Mouse (Mus musculus) CD4-positive helper T cell, adult 2 months (primary cell): ENCODE results near the gene Calr4.

Experiments
- DNase-seq: peaks from one replicate; pipeline ENCODE4 v3.0.0-alpha.2; 2012; ENCODE audit warnings: low read depth, missing footprints, low spot score

Gene Calr4

GRCm38 (mm10) chr4:109234806-109235350, 593 bp downstream of the Calr4 start:
- no peak for DNase-seq

- no peak for DNase-seq
Observed at GRCm38 (mm10) chr4:109236186-109236879, 2.0 kb downstream of the Calr4 start.

GRCm38 (mm10) chr4:109238428-109239268, 4.4 kb downstream of the Calr4 start:
- no peak for DNase-seq

- no peak for DNase-seq
Observed at GRCm38 (mm10) chr4:109241221-109241620, 6.9 kb downstream of the Calr4 start.

- DNase-seq = no peak
Observed at GRCm38 (mm10) chr4:109241934-109242333, 7.6 kb downstream of the Calr4 start.

- DNase-seq = no peak
Observed at GRCm38 (mm10) chr4:109244506-109244905, 10.2 kb downstream of the Calr4 start.

- DNase-seq = no peak
Observed at GRCm38 (mm10) chr4:109245016-109245620, 10.8 kb downstream of the Calr4 start.

GRCm38 (mm10) chr4:109251605-109252004, 17.3 kb downstream of the Calr4 start:
- DNase-seq = peak; percentile 51

- DNase-seq = no peak
Observed at GRCm38 (mm10) chr4:109252199-109252598, 17.9 kb downstream of the Calr4 start.

- DNase-seq = no peak
Observed at GRCm38 (mm10) chr4:109253664-109254151, 19.4 kb downstream of the Calr4 start.

GRCm38 (mm10) chr4:109254511-109254910, 20.2 kb downstream of the Calr4 start:
- no peak for DNase-seq

GRCm38 (mm10) chr4:109255321-109255720, 21.0 kb downstream of the Calr4 start:
- DNase-seq = no peak

GRCm38 (mm10) chr4:109255727-109256417, 21.6 kb downstream of the Calr4 start:
- no peak for DNase-seq

- no peak for DNase-seq
Observed at GRCm38 (mm10) chr4:109256791-109257190, 22.5 kb downstream of the Calr4 start.

GRCm38 (mm10) chr4:109257639-109258038, 23.4 kb downstream of the Calr4 start:
- DNase-seq = no peak

- no peak for DNase-seq
Observed at GRCm38 (mm10) chr4:109262068-109262467, 27.8 kb downstream of the Calr4 start.

- DNase-seq = no peak
Observed at GRCm38 (mm10) chr4:109266056-109266455, 31.8 kb downstream of the Calr4 start.

- no peak for DNase-seq
Observed at GRCm38 (mm10) chr4:109266744-109267143, 32.5 kb downstream of the Calr4 start.

- DNase-seq = no peak
Observed at GRCm38 (mm10) chr4:109267452-109267851, 33.2 kb downstream of the Calr4 start.

- DNase-seq = no peak
Observed at GRCm38 (mm10) chr4:109268903-109269302, 34.6 kb downstream of the Calr4 start.

- DNase-seq = no peak
Observed at GRCm38 (mm10) chr4:109271803-109272202, 37.5 kb downstream of the Calr4 start.
